Mouse (Mus musculus): ENCODE data around the gene Plppr3.

Gene Plppr3

GRCm38 (mm10) chr10:79819606-79820005, 54.8 kb downstream of the Plppr3 start:
- DNase-seq (ENCODE audit: low spot score in 2 of 2): no peak

- no peak for DNase-seq (ENCODE audit: low spot score in 2 of 2)
Observed at GRCm38 (mm10) chr10:79818225-79818624, 56.2 kb downstream of the Plppr3 start.

DNA sequence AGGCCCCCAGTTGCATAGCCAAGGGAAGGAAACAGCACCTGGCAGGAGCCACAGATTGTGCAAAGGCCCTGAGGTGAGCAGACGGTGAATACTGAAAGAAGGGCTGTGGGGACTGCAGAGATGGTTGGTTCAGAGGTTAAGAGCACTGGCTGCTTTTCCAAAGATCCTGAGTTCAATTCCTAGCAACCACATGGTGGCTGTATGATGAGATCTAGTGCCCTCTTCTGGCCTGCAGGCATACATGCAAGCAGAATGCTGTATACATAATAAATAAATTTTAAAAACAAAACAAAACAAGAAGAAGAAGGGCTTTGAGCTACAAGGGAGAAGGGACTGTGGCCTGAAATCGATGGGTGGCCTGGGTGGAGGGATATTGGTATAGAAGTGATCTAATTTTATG, 57.3 kb downstream of the Plppr3 start:
- no peak for DNase-seq (ENCODE audit: low spot score in 2 of 2)

- no peak for DNase-seq (ENCODE audit: low spot score in 2 of 2)
Observed at GRCm38 (mm10) chr10:79815671-79816494, 58.6 kb downstream of the Plppr3 start.

DNA sequence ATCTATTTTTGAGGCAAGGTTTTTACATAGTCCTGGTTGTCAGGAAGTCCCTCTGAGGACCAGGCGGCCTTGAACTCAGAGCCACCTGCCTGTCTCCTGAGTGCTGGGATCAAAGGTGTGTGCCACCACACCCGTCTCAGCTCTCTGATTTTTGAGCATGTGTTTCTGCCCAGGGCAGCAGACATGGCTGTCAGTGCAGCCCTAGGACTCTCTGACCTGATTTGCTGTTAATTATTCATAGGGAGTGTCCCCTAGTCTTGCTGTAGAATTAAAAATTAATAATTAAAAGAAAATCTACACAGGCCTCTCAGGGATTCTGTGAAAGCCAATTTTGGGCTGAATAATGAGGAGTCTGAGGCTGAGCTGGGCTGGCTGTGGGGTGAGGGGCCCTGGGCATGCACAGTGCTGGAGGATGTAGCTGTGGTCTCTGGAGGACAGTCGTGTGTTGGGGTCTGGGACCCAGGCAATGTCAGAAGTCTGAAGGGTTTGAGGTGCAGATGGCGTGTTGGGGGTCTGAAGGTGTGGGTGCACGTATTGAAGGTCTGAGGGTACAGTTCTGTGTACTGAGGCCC, 60.1 kb downstream of the Plppr3 start:
- no peak for DNase-seq (ENCODE audit: low spot score in 2 of 2)

DNA sequence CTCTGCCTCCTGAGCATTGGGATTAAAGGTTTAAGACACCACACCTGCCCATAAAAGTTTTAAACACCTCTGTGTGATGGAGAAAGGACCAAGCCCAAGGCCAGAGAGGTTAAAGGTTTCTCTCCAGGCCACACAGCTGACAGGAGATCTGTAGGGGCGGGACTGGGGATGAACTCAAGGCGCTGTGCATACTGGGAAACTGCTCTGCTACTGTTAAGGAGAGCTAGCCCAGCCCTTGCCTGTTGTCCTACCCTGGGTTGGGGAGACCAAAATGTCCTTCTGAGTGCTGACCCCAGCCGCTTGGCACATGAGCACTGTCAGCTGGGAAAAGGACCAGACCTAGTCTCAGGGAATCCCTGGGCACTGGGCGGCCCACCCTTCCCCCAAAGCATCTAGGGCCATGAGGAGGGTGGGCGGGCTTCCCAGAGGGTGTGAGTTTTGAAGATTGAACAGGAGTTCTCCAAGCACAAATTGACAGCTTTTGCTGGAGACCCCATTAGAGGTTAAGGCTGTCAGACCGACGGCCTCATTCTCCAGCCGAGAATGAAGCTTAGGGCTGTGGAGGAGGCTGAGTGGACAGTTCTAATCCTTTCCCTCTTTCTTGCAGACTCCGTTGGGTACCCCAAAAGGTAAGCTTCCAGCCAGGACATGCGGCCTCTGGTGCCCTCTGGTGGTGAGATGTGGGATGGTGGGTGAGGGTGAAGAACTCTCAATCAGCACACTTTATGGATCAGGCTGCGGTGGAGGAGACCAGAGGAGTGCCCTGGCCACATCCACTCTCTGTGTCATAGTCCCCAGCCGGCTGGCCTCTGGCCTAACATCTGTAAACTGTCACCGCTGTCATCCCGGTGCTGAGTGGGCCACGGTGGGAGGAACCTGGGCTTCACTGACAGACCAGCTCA, 62.4 kb downstream of the Plppr3 start:
- peak; percentile 55 to 82 for DNase-seq (ENCODE audit: low spot score in 2 of 2)

All from frontal cortex, postnatal 10 days (tissue).